Mouse (Mus musculus) spleen, adult 2 months (tissue): ENCODE data around the gene Rab40b. TPM values are rescaled to one million over a fixed set of nuclear protein-coding genes. Genes with fewer than 3 reads are reported as not detected.

ENCODE experiments used
- DNase-seq, 2 experiments: peaks; one replicate each; pipeline versions ENCODE4 v3.0.0 to v3.0.0-alpha.2; 2012 to 2021; ENCODE audit warnings: low spot score in 2 of 2, low read depth in 1 of 2
- H3K27ac ChIP-seq: fragments of 200-500 bp; 2 replicates; pipeline ENCODE4 v1.5.1; 2012; ENCODE audit warnings: low read length, inconsistent platforms; ENCODE audit not compliant: insufficient read depth
- H3K27me3 ChIP-seq: fragments of 200-500 bp; 2 replicates; pipeline ENCODE4 v1.6.1; 2012; ENCODE audit warnings: mild to moderate bottlenecking, moderate library complexity, low read length, inconsistent platforms; ENCODE audit not compliant: control insufficient read depth, insufficient read depth
- H3K36me3 ChIP-seq: fragments of 200-500 bp; 2 replicates; pipeline ENCODE4 v1.6.1; 2012; ENCODE audit warnings: mild to moderate bottlenecking, low read length, inconsistent platforms; ENCODE audit not compliant: control insufficient read depth, insufficient read depth
- H3K4me1 ChIP-seq: fragments of 200-500 bp; 2 replicates; pipeline ENCODE4 v1.6.1; 2011; ENCODE audit warnings: inconsistent platforms; ENCODE audit not compliant: control insufficient read depth, insufficient read depth, insufficient read length
- H3K4me3 ChIP-seq: fragments of 200-500 bp; 2 replicates; pipeline ENCODE4 v1.5.1; 2011; ENCODE audit warnings: mild to moderate bottlenecking, inconsistent platforms; ENCODE audit not compliant: insufficient read depth, insufficient read length; ENCODE audit errors: extremely low read depth
- CTCF ChIP-seq: fragments of 200-500 bp; IDR thresholded peaks from 2 replicates; pipeline ENCODE4 v1.5.1; 2011; ENCODE audit warnings: mild to moderate bottlenecking, inconsistent platforms; ENCODE audit not compliant: insufficient read depth, insufficient read length, insufficient replicate concordance; ENCODE audit errors: extremely low read depth
- POLR2A ChIP-seq: fragments of 200-500 bp; IDR thresholded peaks from 2 replicates; pipeline ENCODE4 v1.6.1; 2011; ENCODE audit warnings: low read depth, low read length, inconsistent platforms
- WGBS: fragments of 180-500 bp; shearing (Covaris S2); methylation state at CpG from one replicate; pipeline ENCODE4 v1.1.7; 2018; 5-methylcytosine and 5-hydroxymethylcytosine counted together
- polyA plus RNA-seq: library from polyadenylated mRNA; depleted of rRNA; stranded (reverse); fragments of >200 nt; gene quantifications from 2 replicates; pipeline ENCODE4 v1.2.3, GENCODE M21; 2012

Gene Rab40b
- polyA plus RNA-seq, 1 experiment: 0.67 TPM

DNA sequence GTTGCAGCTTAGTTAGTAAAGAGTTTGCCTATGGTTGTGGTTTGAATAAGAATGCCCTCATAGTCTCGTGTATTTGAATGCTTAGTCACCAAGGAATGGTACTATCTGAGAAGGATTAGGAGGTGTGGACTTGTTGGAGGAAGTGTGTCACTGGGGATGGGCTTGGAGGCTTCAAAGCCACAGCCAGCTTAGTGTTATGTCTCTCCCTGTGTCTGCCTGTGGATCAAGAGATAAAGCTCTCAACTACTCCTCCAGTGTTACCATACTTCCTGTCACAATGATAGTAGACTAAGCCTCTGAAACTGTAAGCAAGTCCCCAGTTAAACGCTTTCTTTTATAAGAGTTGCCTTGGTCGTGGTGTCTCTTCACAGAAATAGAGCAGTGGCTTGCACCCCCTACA lies 2.7 kb upstream of the Rab40b start:
- TF ChIP-seq CTCF (no peak), POLR2A (no peak)
- Histone ChIP-seq H3K36me3 (no peaks in the 10 kb centered on the region), H3K4me3 (no peak overlapping the region), H3K27ac (no peak overlapping the region), H3K27me3 (no peaks in the 10 kb centered on the region), H3K4me1 (peaks cover 3% of the 10 kb centered on the region; the same call in 1 of the 2 replicates)
- DNase-seq: no peak
- 55% methylated on average over 3 of the region's 3 CpGs for WGBS

DNA sequence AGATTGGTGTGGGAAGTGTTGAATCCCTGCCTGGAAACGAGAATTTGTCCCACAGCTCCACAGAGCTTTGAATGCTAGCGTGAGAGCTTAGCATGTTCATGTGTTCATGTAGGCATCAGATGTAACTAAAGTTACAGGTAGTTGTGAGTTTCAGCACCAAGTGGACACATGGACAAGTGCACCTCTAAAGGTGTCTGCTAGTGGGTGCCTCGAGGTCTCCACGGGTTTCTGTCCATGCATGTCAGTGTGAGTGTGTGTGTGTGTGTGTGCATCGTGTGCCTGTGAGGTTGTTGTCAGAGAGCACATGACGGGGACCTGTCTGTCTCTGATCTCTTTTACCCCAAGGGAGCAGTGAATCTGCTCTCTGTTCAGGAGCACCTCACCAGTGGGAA lies 499 bp upstream of the Rab40b start:
- Histone ChIP-seq H3K4me1 (peaks cover 3% of the 10 kb centered on the region; the same call in 1 of the 2 replicates), H3K4me3 (no peak overlapping the region), H3K27me3 (no peaks in the 10 kb centered on the region), H3K36me3 (no peaks in the 10 kb centered on the region), H3K27ac (no peak overlapping the region)
- no peak for TF ChIP-seq CTCF
- TF ChIP-seq POLR2A: no peak
- WGBS: 16% methylated on average over 6 of the region's 6 CpGs
- no peak for DNase-seq

DNA sequence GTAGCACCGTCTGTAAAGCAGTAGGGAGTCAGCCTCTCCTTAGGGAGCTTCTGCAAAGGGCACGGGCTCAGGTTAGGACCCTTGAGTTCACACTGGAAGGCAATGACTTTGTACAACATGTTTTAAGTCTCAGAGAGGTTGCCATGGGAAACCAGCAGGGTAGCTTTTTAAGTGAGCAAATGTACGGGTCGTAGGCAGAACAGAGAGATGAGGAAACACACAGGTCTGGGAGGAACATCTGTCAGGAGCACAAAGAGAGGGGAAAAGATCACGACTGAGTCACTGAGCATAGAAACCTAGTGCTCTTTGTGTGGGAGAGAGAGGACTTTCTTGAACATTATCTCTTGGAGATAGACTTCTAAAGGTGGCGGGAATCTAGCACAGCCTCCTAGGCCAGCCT lies 7.8 kb downstream of the Rab40b start:
- Histone ChIP-seq H3K27me3 (no peaks in the 10 kb centered on the region), H3K4me1 (no peaks in the 10 kb centered on the region), H3K4me3 (no peak overlapping the region), H3K36me3 (no peaks in the 10 kb centered on the region), H3K27ac (no peak overlapping the region)
- TF ChIP-seq CTCF (no peak), POLR2A (no peak)
- DNase-seq: no peak
- WGBS: 64% methylated on average over 6 of the region's 6 CpGs

DNA sequence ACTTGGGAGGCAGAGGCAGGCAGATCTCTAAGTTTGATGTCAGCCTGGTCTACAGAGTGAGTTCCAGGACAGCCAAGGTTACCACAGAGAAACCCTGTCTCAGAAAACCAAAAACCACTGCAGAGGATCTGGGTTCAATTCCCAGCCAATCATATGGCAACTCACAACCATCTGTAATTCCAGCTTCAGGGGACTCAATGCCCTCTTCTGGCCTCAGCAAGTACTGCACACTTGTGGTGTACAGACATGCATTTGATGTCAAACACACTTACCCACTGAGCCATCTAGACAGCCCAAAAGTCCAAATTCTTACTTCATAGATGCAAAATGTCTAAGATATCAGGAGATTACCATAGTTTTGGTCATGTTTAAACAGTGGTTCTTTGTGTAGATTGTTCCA lies 9.4 kb downstream of the Rab40b start:
- H3K27me3 ChIP-seq: no peaks in the 10 kb centered on the region
- TF ChIP-seq POLR2A (no peak), CTCF (no peak)
- no peak overlapping the region for H3K27ac ChIP-seq
- no peak overlapping the region for H3K4me3 ChIP-seq
- H3K36me3 ChIP-seq: no peaks in the 10 kb centered on the region
- H3K4me1 ChIP-seq: no peaks in the 10 kb centered on the region
- DNase-seq: no peak

DNA sequence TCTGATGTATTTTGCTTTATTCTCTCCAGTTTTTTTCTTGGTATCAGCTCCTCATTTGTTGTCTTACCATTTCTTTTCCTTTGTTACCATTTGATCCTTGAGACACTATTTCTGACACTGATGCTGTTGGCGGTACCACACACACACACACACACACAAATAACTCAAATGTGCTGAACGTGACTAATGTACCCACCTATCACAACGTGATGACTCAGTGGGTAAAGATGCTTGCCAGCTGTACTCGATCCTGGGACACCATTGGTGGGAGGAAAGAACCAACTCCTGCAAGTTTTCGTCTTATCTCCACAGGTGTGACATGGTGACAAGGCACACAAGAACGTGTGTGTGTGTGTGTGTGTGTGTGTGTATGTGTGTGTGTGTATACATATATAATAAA lies 14.7 kb downstream of the Rab40b start:
- no peak overlapping the region for H3K27ac ChIP-seq
- no peak overlapping the region for H3K4me3 ChIP-seq
- no peak for TF ChIP-seq CTCF
- TF ChIP-seq POLR2A: no peak
- no peak for DNase-seq
- no peaks in the 10 kb centered on the region for H3K27me3 ChIP-seq
- 74% methylated on average over 6 of the region's 6 CpGs for WGBS
- H3K4me1 ChIP-seq: no peaks in the 10 kb centered on the region
- H3K36me3 ChIP-seq: no peaks in the 10 kb centered on the region

DNA sequence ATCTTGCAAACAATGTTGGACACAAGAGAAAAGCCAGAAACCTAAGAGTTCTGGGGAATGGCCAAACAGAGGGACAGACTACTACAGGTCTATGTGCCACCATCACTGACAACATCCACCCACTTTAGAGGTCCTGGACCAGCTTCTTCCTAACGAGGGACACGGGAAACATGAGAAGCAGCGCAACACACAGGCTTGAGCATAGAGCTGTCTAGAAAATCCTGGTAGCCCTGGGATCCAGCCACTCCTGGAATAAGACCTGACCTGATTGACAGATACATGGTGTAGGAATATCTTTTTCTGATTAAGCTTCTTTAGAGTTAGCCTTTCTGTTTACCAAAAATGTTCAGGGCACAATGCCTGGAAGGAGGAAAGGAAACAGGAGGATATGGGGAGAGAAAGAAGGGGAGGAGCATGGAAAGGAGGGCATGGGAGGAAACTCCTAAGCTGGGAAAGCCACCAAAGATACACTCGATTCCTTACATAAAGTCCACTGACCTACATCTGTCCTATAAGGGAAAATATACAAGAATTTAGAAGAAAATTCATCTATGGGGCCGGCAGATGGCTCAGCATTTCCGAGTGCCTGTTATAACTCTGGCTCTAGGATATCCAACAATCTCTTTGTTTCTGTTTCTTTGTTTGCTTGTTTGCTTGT lies 17.6 kb downstream of the Rab40b start:
- Histone ChIP-seq H3K36me3 (no peaks in the 10 kb centered on the region), H3K4me3 (no peak overlapping the region), H3K27ac (no peak overlapping the region), H3K27me3 (no peaks in the 10 kb centered on the region), H3K4me1 (no peaks in the 10 kb centered on the region)
- no peak for DNase-seq
- whole genome bisulfite sequencing: 84% methylated on average over 6 of the region's 6 CpGs
- TF ChIP-seq CTCF (no peak), POLR2A (no peak)

DNA sequence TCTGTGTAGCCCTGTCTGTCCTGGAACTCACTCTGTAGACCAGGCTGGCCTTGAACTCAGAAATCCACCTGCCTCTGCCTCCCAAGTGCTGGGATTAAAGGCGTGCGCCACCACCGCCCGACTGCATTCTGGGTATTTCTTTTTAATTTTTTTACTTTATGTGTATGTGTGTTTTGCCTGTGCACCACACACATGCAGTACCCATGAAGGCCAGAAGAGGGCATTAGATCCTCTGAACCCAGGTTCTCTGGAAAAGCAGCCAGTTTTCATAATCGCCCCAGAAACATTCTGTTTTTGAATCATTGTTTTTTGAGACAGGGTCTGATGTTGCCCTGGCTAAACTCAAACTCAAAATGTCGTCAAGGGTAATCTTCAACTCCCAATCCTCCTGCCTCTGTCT lies 18.4 kb downstream of the Rab40b start:
- no peak for DNase-seq

More for the DNA sequence above, 18.4 kb downstream of the Rab40b start:
- H3K4me1 ChIP-seq: no peaks in the 10 kb centered on the region
- TF ChIP-seq CTCF (no peak), POLR2A (no peak)
- 86% methylated on average over 6 of the region's 6 CpGs for WGBS
- H3K27ac ChIP-seq: no peak overlapping the region
- H3K27me3 ChIP-seq: no peaks in the 10 kb centered on the region
- no peak overlapping the region for H3K4me3 ChIP-seq
- no peaks in the 10 kb centered on the region for H3K36me3 ChIP-seq
